Mouse (Mus musculus) megakaryocyte, embryonic 14.5 days (primary cell): ENCODE results near the gene Flrt1.

Experiments used
- FLI1 ChIP-seq: IDR thresholded peaks from 2 replicates; pipeline ENCODE4 v1.6.1; 2012; ENCODE audit warnings: low read length, inconsistent platforms, mixed read lengths
- GATA1 ChIP-seq: IDR thresholded peaks from 3 replicates; pipeline ENCODE4 v1.6.1; 2012; ENCODE audit warnings: mixed read lengths, low read length, inconsistent platforms, borderline replicate concordance

DNA sequence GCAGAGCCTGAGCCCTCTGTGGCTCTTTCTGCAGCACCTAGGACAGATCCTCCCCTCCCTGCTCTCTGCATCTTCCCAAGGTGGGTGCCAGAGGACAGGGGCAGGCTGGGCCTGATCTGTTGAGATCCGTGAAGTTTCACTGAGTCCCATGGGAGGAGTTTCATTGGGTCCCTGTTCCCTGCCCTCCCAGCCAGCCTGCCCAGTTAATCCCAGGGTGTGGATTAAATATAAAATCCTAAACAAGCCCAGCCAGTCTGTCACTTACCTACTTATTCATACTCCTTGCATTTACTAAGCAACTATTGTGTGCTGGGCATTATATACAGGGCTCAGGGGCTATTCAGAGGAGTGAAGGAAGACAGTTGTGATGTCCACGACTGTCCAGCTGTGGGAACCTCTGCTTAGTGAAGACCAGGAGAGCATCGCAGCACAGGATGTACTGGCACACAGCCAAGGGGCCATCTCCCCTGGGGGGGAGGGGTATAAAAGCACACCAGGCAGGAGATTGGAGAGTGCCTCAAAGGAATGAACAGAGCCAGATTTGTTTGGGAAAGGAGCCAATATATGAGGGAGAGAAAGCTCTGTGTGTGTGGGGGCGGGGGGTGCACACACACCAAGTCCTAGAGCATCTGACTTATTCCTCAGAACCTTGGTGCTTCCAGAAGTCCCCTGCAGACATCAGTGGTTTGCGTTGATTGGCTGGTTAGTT is 36.8 kb upstream of the Flrt1 start:
- TF ChIP-seq GATA1, result no peak
- no peak for TF ChIP-seq FLI1
